Mouse (Mus musculus): ENCODE results near the gene Klhdc1. TPM values are rescaled to one million over a fixed set of nuclear protein-coding genes. Genes with fewer than 3 reads are reported as not detected.

Gene Klhdc1
- polyA plus RNA-seq, 1 experiment from 2014 or later = 12.7 TPM

DNA sequence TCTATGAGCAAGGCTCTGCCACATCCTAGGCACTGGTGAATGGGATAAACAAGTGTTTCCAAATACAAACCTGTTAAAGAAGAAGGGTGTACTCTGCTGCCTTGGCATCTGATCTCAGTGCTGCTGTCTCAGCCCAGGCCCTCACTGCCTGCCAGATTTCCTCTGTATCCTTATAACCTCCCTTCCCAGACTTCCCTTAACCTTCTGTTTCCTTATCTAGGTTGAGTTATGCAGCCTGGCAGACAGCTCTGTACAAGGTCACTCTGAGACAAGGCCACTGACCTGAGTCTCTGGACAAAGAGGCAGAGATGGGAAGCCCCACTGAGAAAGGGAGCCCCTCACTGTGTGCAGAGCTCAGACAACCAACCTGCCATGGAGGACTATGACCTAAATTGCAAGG is 77.5 kb downstream of the Klhdc1 start:
- no peaks in the 10 kb centered on the region for H3K9me3 ChIP-seq (replicated peaks; ENCODE audit: control insufficient read depth, low read length)
- peak; percentile 69 for ATAC-seq (replicated peaks; ENCODE audit: extremely low read depth, insufficient read depth, low FRiP score)
- peak overlapping the region; percentile 83 for H3K27ac ChIP-seq (ENCODE audit: low read length)
- H3K4me1 ChIP-seq (ENCODE audit: control insufficient read depth, insufficient read depth, low read length) = peaks cover 6% of the 10 kb centered on the region
- H3K36me3 ChIP-seq (ENCODE audit: control insufficient read depth, insufficient read depth) = peaks cover 44% of the 10 kb centered on the region
- no peak overlapping the region for H3K4me3 ChIP-seq (ENCODE audit: low read length)
- no peak overlapping the region for H3K4me2 ChIP-seq (ENCODE audit: low read depth, low read length)
- H3K27me3 ChIP-seq (ENCODE audit: control insufficient read depth, insufficient read depth, low read length) = no peaks in the 10 kb centered on the region
- no peak overlapping the region for H3K9ac ChIP-seq (ENCODE audit: low read length)

DNA sequence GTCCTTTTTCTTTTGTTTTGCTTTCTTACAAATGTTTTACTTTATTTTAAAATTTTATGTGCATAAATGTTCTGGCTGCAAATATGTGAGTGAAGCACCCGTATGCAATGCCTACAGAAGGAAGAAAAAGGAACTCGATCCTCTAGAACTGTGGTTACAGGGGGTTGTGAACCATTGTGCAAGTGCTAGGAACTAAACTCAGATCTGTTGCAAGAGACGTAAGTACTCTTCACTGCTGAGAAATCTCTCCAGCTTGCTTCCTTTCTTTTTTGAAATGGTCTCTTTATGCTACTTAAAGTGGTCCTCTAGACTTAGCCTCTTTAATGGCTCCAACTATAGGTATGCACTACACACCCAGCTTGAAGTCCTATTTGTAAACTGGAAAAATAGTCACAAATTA is 90.2 kb downstream of the Klhdc1 start:
- 95% methylated on average over 3 of the region's 3 CpGs for WGBS
- no peaks in the 10 kb centered on the region for H3K9me3 ChIP-seq (replicated peaks; ENCODE audit: control insufficient read depth, low read length)
- no peak overlapping the region for H3K4me2 ChIP-seq (ENCODE audit: low read depth, low read length)
- H3K4me1 ChIP-seq (ENCODE audit: control insufficient read depth, insufficient read depth, low read length) = no peaks in the 10 kb centered on the region
- H3K27ac ChIP-seq (ENCODE audit: low read length) = no peak overlapping the region
- no peak overlapping the region for H3K4me3 ChIP-seq (ENCODE audit: low read length)
- H3K36me3 ChIP-seq (ENCODE audit: control insufficient read depth, insufficient read depth) = peaks cover 27% of the 10 kb centered on the region
- H3K27me3 ChIP-seq (ENCODE audit: control insufficient read depth, insufficient read depth, low read length) = no peaks in the 10 kb centered on the region
- no peak overlapping the region for H3K9ac ChIP-seq (ENCODE audit: low read length)
- ATAC-seq (replicated peaks; ENCODE audit: extremely low read depth, insufficient read depth, low FRiP score) = no peak

DNA sequence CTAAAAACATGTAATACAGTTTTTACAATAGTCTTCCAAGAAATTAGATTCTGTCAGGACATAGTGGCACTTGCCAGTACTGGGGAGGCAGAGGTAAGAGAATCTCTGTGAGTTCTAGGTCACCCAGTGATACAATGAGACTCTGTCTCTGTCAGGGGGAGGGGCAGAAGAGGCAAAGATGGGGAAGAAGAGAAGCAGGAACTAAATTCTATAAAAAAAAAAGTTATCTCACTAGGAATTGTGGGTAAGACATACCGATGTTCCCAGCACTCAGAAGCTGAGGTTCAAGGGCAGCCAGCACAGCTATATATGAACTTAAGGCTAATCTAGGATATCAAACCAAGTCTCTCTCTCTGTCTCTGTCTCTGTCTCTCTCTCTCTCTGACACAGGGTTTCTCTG is 91.2 kb downstream of the Klhdc1 start:
- Histone ChIP-seq H3K9me3 (replicated peaks; ENCODE audit: control insufficient read depth, low read length) (no peaks in the 10 kb centered on the region), H3K4me2 (ENCODE audit: low read depth, low read length) (no peak overlapping the region), H3K9ac (ENCODE audit: low read length) (no peak overlapping the region), H3K4me3 (ENCODE audit: low read length) (no peak overlapping the region), H3K27ac (ENCODE audit: low read length) (no peak overlapping the region), H3K27me3 (ENCODE audit: control insufficient read depth, insufficient read depth, low read length) (no peaks in the 10 kb centered on the region), H3K4me1 (ENCODE audit: control insufficient read depth, insufficient read depth, low read length) (no peaks in the 10 kb centered on the region), H3K36me3 (ENCODE audit: control insufficient read depth, insufficient read depth) (peaks cover 31% of the 10 kb centered on the region)
- no peak for ATAC-seq (replicated peaks; ENCODE audit: extremely low read depth, insufficient read depth, low FRiP score)
- 63% methylated on average over 1 of the region's 1 CpGs for WGBS

DNA sequence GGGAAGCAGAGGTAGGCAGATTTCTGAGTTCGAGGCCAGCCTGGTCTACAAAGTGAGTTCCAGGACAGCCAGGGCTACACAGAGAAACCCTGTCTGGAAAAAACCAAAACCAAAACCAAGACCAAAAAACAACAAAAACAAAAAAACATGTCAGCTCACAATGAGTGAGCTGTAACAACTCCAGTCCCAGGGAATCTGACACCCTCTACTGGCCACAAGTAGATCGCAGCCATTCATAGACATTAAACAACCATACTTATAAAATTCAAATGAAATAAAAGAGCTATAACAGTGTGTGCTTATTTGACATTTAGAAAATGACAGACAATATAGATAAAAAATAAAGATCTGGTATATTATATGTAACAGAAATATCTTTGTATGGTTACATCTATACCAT is 92.6 kb downstream of the Klhdc1 start:
- H3K4me1 ChIP-seq (ENCODE audit: control insufficient read depth, insufficient read depth, low read length) = no peaks in the 10 kb centered on the region
- H3K9me3 ChIP-seq (replicated peaks; ENCODE audit: control insufficient read depth, low read length) = no peaks in the 10 kb centered on the region
- no peak for ATAC-seq (replicated peaks; ENCODE audit: extremely low read depth, insufficient read depth, low FRiP score)
- no peaks in the 10 kb centered on the region for H3K27me3 ChIP-seq (ENCODE audit: control insufficient read depth, insufficient read depth, low read length)
- H3K36me3 ChIP-seq (ENCODE audit: control insufficient read depth, insufficient read depth) = peaks cover 30% of the 10 kb centered on the region
- H3K4me2 ChIP-seq (ENCODE audit: low read depth, low read length) = no peak overlapping the region
- no peak overlapping the region for H3K4me3 ChIP-seq (ENCODE audit: low read length)
- 80% methylated on average over 2 of the region's 2 CpGs for WGBS
- H3K27ac ChIP-seq (ENCODE audit: low read length) = no peak overlapping the region
- no peak overlapping the region for H3K9ac ChIP-seq (ENCODE audit: low read length)

Other genes starting within 250 kb of the Klhdc1 start
- 999 and 1,027 TPM in 2 replicates for gene Rps29, start 82.0 kb upstream of the Klhdc1 start, polyA plus RNA-seq (2015; fragmentation: Nextera tagmentation; extraction: Ambion mirVana)
- gene Lrr1, start 72.4 kb upstream of the Klhdc1 start, polyA plus RNA-seq (2015; fragmentation: Nextera tagmentation; extraction: Ambion mirVana) = 13.5 and 14.0 TPM in 2 replicates
- 395 and 435 TPM in 2 replicates for gene Rpl36al, start 57.1 kb upstream of the Klhdc1 start, polyA plus RNA-seq (2015; fragmentation: Nextera tagmentation; extraction: Ambion mirVana)
- 33.4 and 40.2 TPM in 2 replicates for gene Mgat2, start 57.0 kb upstream of the Klhdc1 start, polyA plus RNA-seq (2015; fragmentation: Nextera tagmentation; extraction: Ambion mirVana)
- 14.8 and 17.6 TPM in 2 replicates for gene Gm49383, start 44.1 kb upstream of the Klhdc1 start, polyA plus RNA-seq (2015; fragmentation: Nextera tagmentation; extraction: Ambion mirVana)
- gene Dnaaf2, start 42.7 kb upstream of the Klhdc1 start, polyA plus RNA-seq (2015; fragmentation: Nextera tagmentation; extraction: Ambion mirVana) = 6.1 and 7.8 TPM in 2 replicates
- 14.1 and 18.9 TPM in 2 replicates for gene Gm49384, start 36.9 kb upstream of the Klhdc1 start, polyA plus RNA-seq (2015; fragmentation: Nextera tagmentation; extraction: Ambion mirVana)
- gene Pole2, start 13.0 kb upstream of the Klhdc1 start, polyA plus RNA-seq (2015; fragmentation: Nextera tagmentation; extraction: Ambion mirVana) = 15.0 TPM in 2 replicates
- gene Klhdc2, start 55.5 kb downstream of the Klhdc1 start, polyA plus RNA-seq (2015; fragmentation: Nextera tagmentation; extraction: Ambion mirVana) = 117 and 127 TPM in 2 replicates
- gene Nemf, start 116.0 kb downstream of the Klhdc1 start, polyA plus RNA-seq (2015; fragmentation: Nextera tagmentation; extraction: Ambion mirVana) = 62.6 and 68.5 TPM in 2 replicates
- gene Arf6, start 131.0 kb downstream of the Klhdc1 start, polyA plus RNA-seq (2015; fragmentation: Nextera tagmentation; extraction: Ambion mirVana) = 31.1 and 32.3 TPM in 2 replicates
- 1.5 and 1.7 TPM in 2 replicates for gene Gm9887, start 131.3 kb downstream of the Klhdc1 start, polyA plus RNA-seq (2015; fragmentation: Nextera tagmentation; extraction: Ambion mirVana)